Mouse (Mus musculus) bone marrow, adult 2 months (tissue): ENCODE data around the gene Olfr655. TPM values are rescaled to one million over a fixed set of nuclear protein-coding genes. Genes with fewer than 3 reads are reported as not detected.

ENCODE experiments used
- H3K27ac ChIP-seq: fragments of 200-500 bp; 2 replicates; pipeline ENCODE4 v1.5.1; 2012; ENCODE audit warnings: low read depth, mild to moderate bottlenecking, control low read depth, inconsistent platforms, low read length; ENCODE audit not compliant: control insufficient read depth, poor library complexity, insufficient read depth
- H3K4me1 ChIP-seq: fragments of 200-500 bp; 2 replicates; pipeline ENCODE4 v1.6.1; 2011; ENCODE audit warnings: low read length; ENCODE audit not compliant: control insufficient read depth, insufficient read depth
- H3K4me3 ChIP-seq: fragments of 200-500 bp; replicated peaks from 2 replicates; pipeline ENCODE3; 2011; ENCODE audit warnings: mild to moderate bottlenecking, low read depth, low read length, control low read depth; ENCODE audit not compliant: control insufficient read depth
- CTCF ChIP-seq: fragments of 200-500 bp; IDR thresholded peaks from 2 replicates; pipeline ENCODE4 v1.5.1; 2011; ENCODE audit warnings: low read length, control low read depth; ENCODE audit not compliant: control insufficient read depth, insufficient read depth
- POLR2A ChIP-seq: fragments of 200-500 bp; IDR thresholded peaks from 2 replicates; pipeline ENCODE4 v1.6.1; 2011; ENCODE audit warnings: low read depth, mild to moderate bottlenecking, control low read depth, low read length, borderline replicate concordance; ENCODE audit not compliant: control insufficient read depth
- WGBS: fragments of 180-500 bp; shearing (Covaris S2); methylation state at CpG from one replicate; pipeline ENCODE4 v1.1.7; 2018; 5-methylcytosine and 5-hydroxymethylcytosine counted together
- polyA plus RNA-seq: library from polyadenylated mRNA; stranded (reverse); fragments of >200 nt; gene quantifications from 2 replicates; pipeline ENCODE4 v1.2.4, GENCODE M21; 2011; ENCODE audit warnings: low replicate concordance; ENCODE audit not compliant: missing spikeins, insufficient read depth, insufficient read length

The Olfr655 gene
- polyA plus RNA-seq, 1 experiment, result not detected

DNA sequence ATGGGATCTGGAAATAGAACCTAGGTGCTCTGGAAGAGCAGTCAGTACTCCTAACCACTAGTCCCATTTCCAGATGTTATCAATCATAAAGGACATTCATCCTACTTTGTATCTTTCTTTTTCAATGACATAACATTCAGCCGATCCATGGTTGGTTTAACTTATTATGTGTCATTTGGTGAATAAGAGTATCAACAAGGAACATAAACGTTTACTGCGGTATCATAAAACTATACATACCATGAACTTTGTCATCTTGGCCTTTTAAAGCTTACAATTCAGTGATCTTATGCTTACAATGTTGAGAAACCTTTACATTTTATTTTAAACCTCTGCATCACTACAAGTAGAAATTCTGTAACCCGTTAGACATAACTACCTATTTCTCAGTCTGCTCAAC, 20.1 kb downstream of the Olfr655 start:
- WGBS, result 82% methylated on average over 4 of the region's 4 CpGs
- no peaks in the 10 kb centered on the region for H3K4me1 ChIP-seq
- TF ChIP-seq CTCF (no peak), POLR2A (no peak)
- no peak overlapping the region for H3K27ac ChIP-seq
- H3K4me3 ChIP-seq, result no peak overlapping the region

DNA sequence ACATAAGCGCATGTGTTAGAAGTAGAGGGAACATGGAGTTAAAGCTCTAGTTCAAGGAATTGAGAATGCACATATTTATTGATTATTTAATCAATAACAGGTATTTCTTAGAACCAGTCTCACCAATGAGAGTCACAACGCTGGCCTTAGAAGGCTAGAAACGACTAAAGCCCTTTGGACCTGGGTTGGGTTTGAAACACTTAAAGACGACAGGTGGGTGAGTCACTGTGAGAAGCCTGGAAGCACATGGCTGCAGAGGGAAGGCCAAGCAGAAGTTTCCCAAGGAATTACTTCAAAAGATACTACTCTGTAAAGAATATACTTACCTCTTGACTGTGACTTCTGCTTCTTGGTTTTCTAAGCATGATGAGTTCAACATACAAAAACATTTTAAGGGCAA, 20.7 kb downstream of the Olfr655 start:
- WGBS, result 80% methylated on average over 4 of the region's 4 CpGs
- Histone ChIP-seq H3K4me1 (no peaks in the 10 kb centered on the region), H3K27ac (no peak overlapping the region), H3K4me3 (no peak overlapping the region)
- TF ChIP-seq CTCF, result no peak

DNA sequence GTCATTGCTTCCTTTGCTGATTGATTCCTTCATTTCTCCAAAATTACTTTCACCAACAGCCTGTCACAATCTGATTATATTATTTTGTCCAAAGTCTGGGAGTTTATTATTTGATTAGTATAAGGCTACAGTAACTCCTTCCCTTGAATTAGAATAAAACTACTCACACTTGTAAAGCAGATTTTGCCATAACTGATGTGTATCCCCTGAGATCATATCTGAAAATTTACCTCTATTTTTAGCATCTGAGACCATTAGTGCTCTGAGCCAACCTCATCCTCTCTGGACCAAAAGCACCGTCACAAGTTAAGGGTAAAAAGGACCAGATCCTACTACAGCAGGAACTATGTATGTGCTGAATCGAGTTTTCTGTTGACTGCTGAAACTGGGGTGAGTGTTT, 24.6 kb downstream of the Olfr655 start, which contains the start of gene Olfr653:
Gene Olfr653, plus strand, starts transcription at position 301 of the 400 bp plus-strand sequence.
- Histone ChIP-seq H3K27ac (no peak within 1 kb of the TSS), H3K4me3 (no peak within 1 kb of the TSS), H3K4me1 (no peaks in the 10 kb centered on the region)
- TF ChIP-seq CTCF, result no peak
- TF ChIP-seq POLR2A, result no peak
- WGBS, result 51% methylated on average over 2 of the region's 2 CpGs

DNA sequence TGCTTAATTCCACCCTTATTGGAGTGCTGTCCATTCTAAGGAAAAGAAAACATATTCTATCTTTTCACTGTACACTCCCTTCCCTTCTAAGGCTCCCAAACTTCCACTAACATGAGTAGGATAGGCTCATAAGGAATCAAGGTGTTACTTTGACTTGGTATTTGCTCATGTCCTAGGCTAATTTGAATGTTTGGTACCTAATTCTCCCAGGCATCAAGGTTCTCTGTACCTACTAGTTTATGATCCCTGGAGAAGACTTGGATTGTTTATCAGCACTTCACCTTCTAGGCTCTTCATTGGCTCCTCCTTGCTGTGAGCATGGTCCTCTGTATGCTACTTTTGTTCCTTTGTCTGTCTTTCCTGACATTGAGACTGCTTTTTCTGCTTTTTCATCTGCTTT, 41.0 kb downstream of the Olfr655 start, which contains the start of gene Olfr652:
Gene Olfr652, plus strand, starts transcription at position 301 of the 400 bp plus-strand sequence.
- Histone ChIP-seq H3K4me1 (no peaks in the 10 kb centered on the region), H3K27ac (no peak within 1 kb of the TSS), H3K4me3 (no peak within 1 kb of the TSS)
- no peak for TF ChIP-seq CTCF
- no peak for TF ChIP-seq POLR2A

DNA sequence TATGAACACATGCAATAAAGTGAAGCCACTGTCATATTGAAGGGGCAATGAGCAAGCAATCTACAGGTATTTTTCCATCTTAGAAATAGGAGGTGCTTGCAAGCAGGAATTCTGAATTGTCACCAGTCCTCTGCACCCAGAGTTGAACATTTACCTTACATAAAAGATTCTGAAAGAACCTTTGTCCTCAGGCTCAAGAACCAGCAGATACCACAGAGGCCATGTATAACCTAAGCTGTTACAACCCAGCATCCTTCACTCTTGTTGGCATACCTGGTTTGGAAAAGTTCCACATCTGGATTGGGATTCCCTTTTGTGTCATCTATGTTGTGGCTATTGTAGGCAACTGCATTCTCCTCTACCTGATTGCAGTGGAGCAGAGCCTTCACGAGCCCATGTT, 48.9 kb downstream of the Olfr655 start:
- WGBS, result 64% methylated on average over 1 of the region's 1 CpGs
- H3K27ac ChIP-seq, result no peak overlapping the region
- H3K4me1 ChIP-seq, result no peaks in the 10 kb centered on the region
- no peak overlapping the region for H3K4me3 ChIP-seq
- TF ChIP-seq POLR2A (no peak), CTCF (no peak)

DNA sequence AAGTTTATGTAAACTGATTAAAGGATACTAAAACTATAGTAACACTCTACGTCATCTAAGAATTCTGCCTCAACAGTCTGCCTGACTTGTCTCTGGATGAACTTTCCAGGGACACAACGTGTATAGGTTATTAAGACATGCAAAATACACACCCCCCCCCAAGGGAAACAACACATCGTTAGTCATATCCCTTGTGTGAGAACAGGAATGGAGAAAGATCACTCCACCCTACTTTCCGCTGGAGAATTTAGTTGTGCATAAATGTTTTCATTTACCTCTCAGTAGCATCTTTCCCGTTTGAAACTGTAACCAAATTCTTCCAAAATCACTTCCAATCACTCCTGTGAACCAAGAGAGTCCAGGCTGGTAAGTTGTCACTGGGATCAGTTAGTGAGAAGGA, 51.7 kb downstream of the Olfr655 start, which contains the start of gene Olfr651:
Gene Olfr651, plus strand, starts transcription at position 301 of the 400 bp plus-strand sequence.
- Histone ChIP-seq H3K27ac (no peak within 1 kb of the TSS), H3K4me3 (no peak within 1 kb of the TSS), H3K4me1 (no peaks in the 10 kb centered on the region)
- WGBS, result 76% methylated on average over 5 of the region's 5 CpGs
- TF ChIP-seq POLR2A (no peak), CTCF (no peak)

Other genes starting within 250 kb of the Olfr655 start
- gene Trim12c, start 248.4 kb downstream of the Olfr655 start, polyA plus RNA-seq, result 11.9 and 12.3 TPM in 2 replicates
- gene Trim30b, start 231.9 kb downstream of the Olfr655 start, polyA plus RNA-seq, result 12.8 and 49.8 TPM in 2 replicates
- gene Trim30c, start 200.9 kb downstream of the Olfr655 start, polyA plus RNA-seq, result 1.8 TPM in 1 of 2 replicates, not detected in the other
- 14.0 and 21.3 TPM in 2 replicates for gene Trim30a, start 136.6 kb downstream of the Olfr655 start, polyA plus RNA-seq
- gene Trim30d, start 93.9 kb downstream of the Olfr655 start, polyA plus RNA-seq, result 6.9 and 10.5 TPM in 2 replicates
- not detected in 2 replicates for gene Olfr651, start 51.6 kb downstream of the Olfr655 start, polyA plus RNA-seq
- not detected in 2 replicates for gene Olfr652, start 40.9 kb downstream of the Olfr655 start, polyA plus RNA-seq
- not detected in 2 replicates for gene Olfr653, start 24.5 kb downstream of the Olfr655 start, polyA plus RNA-seq
- gene Olfr654, start 14.8 kb downstream of the Olfr655 start, polyA plus RNA-seq, result not detected in 2 replicates
- not detected in 2 replicates for gene Olfr656, start 12.2 kb upstream of the Olfr655 start, polyA plus RNA-seq
- not detected in 2 replicates for gene Olfr657, start 23.0 kb upstream of the Olfr655 start, polyA plus RNA-seq
- not detected in 2 replicates for gene Olfr658, start 45.5 kb upstream of the Olfr655 start, polyA plus RNA-seq
- not detected in 2 replicates for gene Olfr659, start 65.0 kb upstream of the Olfr655 start, polyA plus RNA-seq
- gene Olfr661, start 84.7 kb upstream of the Olfr655 start, polyA plus RNA-seq, result 0.42 TPM in 1 of 2 replicates, not detected in the other
- not detected in 2 replicates for gene Usp17le, start 175.7 kb upstream of the Olfr655 start, polyA plus RNA-seq
- gene Usp17lb, start 240.8 kb upstream of the Olfr655 start, polyA plus RNA-seq, result not detected in 2 replicates